In the genomic region with DNA sequence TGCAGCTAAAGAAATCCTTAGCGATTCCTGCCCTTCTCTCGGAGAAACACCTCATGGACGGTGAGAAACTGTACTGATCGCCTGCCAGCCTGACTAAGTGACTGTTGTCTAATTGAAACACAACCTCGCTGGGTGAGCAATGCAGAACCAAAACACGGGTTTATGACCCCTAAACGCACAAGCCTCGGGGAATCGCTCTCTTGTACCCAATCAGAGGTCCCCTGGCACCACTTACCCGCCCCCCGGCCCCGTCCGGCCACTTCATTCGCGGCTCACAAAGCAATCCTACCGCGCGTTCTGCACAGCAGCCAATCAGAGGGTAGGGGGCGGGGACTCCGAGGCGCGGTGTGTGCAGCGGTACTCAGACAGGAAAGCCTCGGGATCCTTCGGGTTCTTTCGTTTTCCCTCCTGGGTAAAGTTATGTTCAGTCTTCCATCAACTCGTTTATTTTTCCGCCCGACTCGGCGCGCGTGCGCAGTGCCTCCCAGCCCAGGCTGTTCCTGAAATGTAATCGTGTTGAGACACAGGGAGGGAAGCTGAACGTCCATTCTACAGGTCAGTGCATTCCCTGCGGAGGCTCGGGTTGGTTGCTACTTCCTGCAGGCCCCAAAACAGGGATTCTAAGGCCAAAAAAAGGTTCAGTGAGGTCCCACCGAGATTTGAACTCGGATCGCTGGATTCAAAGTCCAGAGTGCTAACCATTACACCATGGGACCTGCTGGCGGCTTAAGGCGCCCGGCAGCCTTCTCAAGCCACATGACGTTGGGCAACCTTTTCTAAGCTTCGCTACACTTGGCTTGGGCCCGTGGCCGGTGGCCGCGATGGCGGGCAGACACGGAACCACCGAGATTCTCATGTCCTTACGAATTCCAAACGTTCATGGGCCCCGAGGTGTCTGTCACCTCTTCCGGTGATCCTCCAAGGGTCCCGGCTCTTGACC, we compare ENCODE assay signal across 8 mouse cellular contexts. TPM values are rescaled to one million over a fixed set of nuclear protein-coding genes. Genes with fewer than 3 reads are reported as not detected.
DNase-seq lines count a peak whose midpoint lies in the region; ATAC-seq lines count a peak whose summit lies in the region.

No protein-coding gene starts in this region.

- peak overlapping the region; percentile 80 for H3K27ac ChIP-seq in brown adipose tissue, adult 24 weeks (replicated peaks; ENCODE audit: low read depth, low read length)
- H3K27ac ChIP-seq in heart, embryonic 13.5 days (replicated peaks), result peak overlapping the region; percentile 94
- peak overlapping the region; percentile 97 for H3K27ac ChIP-seq in liver, embryonic 12.5 days
- H3K27ac ChIP-seq in stomach, embryonic 15.5 days, result peak overlapping the region; percentile 97

- peak; percentile 99 for DNase-seq in CD4-positive, CD25-positive, alpha-beta regulatory T cell, adult 2 months (ENCODE audit: low read depth, low spot score)
- DNase-seq in fat pad, adult 2 months (ENCODE audit: extremely low read depth, low read depth, low spot score), result peak; percentile 77
- peak; percentile 98 for DNase-seq in kidney, postnatal 10 days
- peak; percentile 96 for DNase-seq in natural killer cell, adult 2 months (ENCODE audit: low spot score in 2 of 2)

- WGBS in heart, embryonic 13.5 days, result under 1% methylated on average over 58 of the region's 58 CpGs
- WGBS in liver, embryonic 12.5 days (ENCODE audit: insufficient replicate concordance), result under 1% methylated on average over 58 of the region's 58 CpGs
- under 1% methylated on average over 58 of the region's 58 CpGs for whole genome bisulfite sequencing in stomach, embryonic 15.5 days

- peak overlapping the region; percentile 66 for H3K4me3 ChIP-seq in brown adipose tissue, adult 24 weeks (ENCODE audit: insufficient read depth, low read depth, low read length)
- H3K4me3 ChIP-seq in heart, embryonic 13.5 days, result peak overlapping the region; percentile 69
- H3K4me3 ChIP-seq in liver, embryonic 12.5 days, result peak overlapping the region; percentile 82
- peak overlapping the region; percentile 84 for H3K4me3 ChIP-seq in stomach, embryonic 15.5 days (replicated peaks)

- peak overlapping the region; percentile 87 for H3K9ac ChIP-seq in heart, embryonic 13.5 days
- H3K9ac ChIP-seq in liver, embryonic 12.5 days, result peak overlapping the region; percentile 86
- peak overlapping the region; percentile 65; the same call in 1 of the 2 replicates for H3K9ac ChIP-seq in stomach, embryonic 15.5 days

- peak overlapping the region; percentile 94 for H3K4me2 ChIP-seq in heart, embryonic 13.5 days
- peak overlapping the region; percentile 86 for H3K4me2 ChIP-seq in liver, embryonic 12.5 days
- peak overlapping the region; percentile 83 for H3K4me2 ChIP-seq in stomach, embryonic 15.5 days

- no peaks in the 10 kb centered on the region for H3K27me3 ChIP-seq in heart, embryonic 13.5 days (replicated peaks)
- H3K27me3 ChIP-seq in liver, embryonic 12.5 days (replicated peaks), result no peaks in the 10 kb centered on the region
- no peaks in the 10 kb centered on the region for H3K27me3 ChIP-seq in stomach, embryonic 15.5 days (replicated peaks)

- 0 out of 2 replicates have a peak, but pooled peaks cover 2% of the 10 kb centered on the region for H3K4me1 ChIP-seq in brown adipose tissue, adult 24 weeks (ENCODE audit: control insufficient read depth, insufficient read depth, insufficient read length, low read length)
- peaks cover 15% of the 10 kb centered on the region for H3K4me1 ChIP-seq in heart, embryonic 13.5 days
- peaks cover 38% of the 10 kb centered on the region for H3K4me1 ChIP-seq in liver, embryonic 12.5 days
- peaks cover 8% of the 10 kb centered on the region for H3K4me1 ChIP-seq in stomach, embryonic 15.5 days

- no peaks in the 10 kb centered on the region for H3K9me3 ChIP-seq in heart, embryonic 13.5 days
- no peaks in the 10 kb centered on the region for H3K9me3 ChIP-seq in liver, embryonic 12.5 days (replicated peaks)
- no peaks in the 10 kb centered on the region for H3K9me3 ChIP-seq in stomach, embryonic 15.5 days

- H3K36me3 ChIP-seq in heart, embryonic 13.5 days, result no peaks in the 10 kb centered on the region
- peaks cover 13% of the 10 kb centered on the region; the same call in 1 of the 2 replicates for H3K36me3 ChIP-seq in liver, embryonic 12.5 days
- no peaks in the 10 kb centered on the region for H3K36me3 ChIP-seq in stomach, embryonic 15.5 days

- peak; percentile 96 for ATAC-seq in heart, embryonic 13.5 days (ENCODE audit: extremely low read depth, insufficient number of reproducible peaks, low FRiP score, low TSS enrichment)
- peak; percentile 96 for ATAC-seq in liver, embryonic 12.5 days
- ATAC-seq in stomach, embryonic 15.5 days (ENCODE audit: insufficient read depth, low FRiP score, low read depth), result peak; percentile 99

RNA-seq across cellular contexts. Expression of a gene that starts 16.5 kb away (rescaled TPM):
- 8.4 and 26.7 TPM in 2 replicates for polyA plus RNA-seq in brown adipose tissue, adult 24 weeks (2012; ENCODE audit: insufficient read depth, insufficient read length, missing spikeins)
- polyA plus RNA-seq in heart, embryonic 13.5 days (2015; fragmentation: Nextera tagmentation; extraction: Ambion mirVana), result 17.0 and 17.3 TPM in 2 replicates
- 7.3 and 7.6 TPM in 2 replicates for polyA plus RNA-seq in liver, embryonic 12.5 days (2016; fragmentation: Nextera tagmentation; extraction: Ambion mirVana)
- 7.4 and 9.8 TPM in 2 replicates for polyA plus RNA-seq in stomach, embryonic 15.5 days (2015; fragmentation: Nextera tagmentation; extraction: Ambion mirVana)

RNA-seq across cellular contexts. Expression of a gene that starts 21.8 kb away (rescaled TPM):
- polyA plus RNA-seq in brown adipose tissue, adult 24 weeks (2012; ENCODE audit: insufficient read depth, insufficient read length, missing spikeins), result 106 and 152 TPM in 2 replicates
- polyA plus RNA-seq in heart, embryonic 13.5 days (2015; fragmentation: Nextera tagmentation; extraction: Ambion mirVana), result 36.6 and 41.4 TPM in 2 replicates
- polyA plus RNA-seq in liver, embryonic 12.5 days (2016; fragmentation: Nextera tagmentation; extraction: Ambion mirVana), result 15.8 and 16.7 TPM in 2 replicates
- polyA plus RNA-seq in stomach, embryonic 15.5 days (2015; fragmentation: Nextera tagmentation; extraction: Ambion mirVana), result 16.9 and 17.1 TPM in 2 replicates

RNA-seq across cellular contexts. Expression of a gene that starts 34.5 kb away (rescaled TPM):
- polyA plus RNA-seq in brown adipose tissue, adult 24 weeks (2012; ENCODE audit: insufficient read depth, insufficient read length, missing spikeins), result 316 and 541 TPM in 2 replicates
- 1.8 and 2.2 TPM in 2 replicates for polyA plus RNA-seq in heart, embryonic 13.5 days (2015; fragmentation: Nextera tagmentation; extraction: Ambion mirVana)
- 2.7 and 3.4 TPM in 2 replicates for polyA plus RNA-seq in liver, embryonic 12.5 days (2016; fragmentation: Nextera tagmentation; extraction: Ambion mirVana)
- polyA plus RNA-seq in stomach, embryonic 15.5 days (2015; fragmentation: Nextera tagmentation; extraction: Ambion mirVana), result 0.86 and 1.2 TPM in 2 replicates

RNA-seq across cellular contexts. Expression of a gene that starts 55.9 kb away (rescaled TPM):
- not detected in 2 replicates for polyA plus RNA-seq in brown adipose tissue, adult 24 weeks (2012; ENCODE audit: insufficient read depth, insufficient read length, missing spikeins)
- polyA plus RNA-seq in heart, embryonic 13.5 days (2015; fragmentation: Nextera tagmentation; extraction: Ambion mirVana), result 0.21 TPM in 1 of 2 replicates, not detected in the other
- 0.39 and 0.51 TPM in 2 replicates for polyA plus RNA-seq in liver, embryonic 12.5 days (2016; fragmentation: Nextera tagmentation; extraction: Ambion mirVana)
- 8.9 and 9.6 TPM in 2 replicates for polyA plus RNA-seq in stomach, embryonic 15.5 days (2015; fragmentation: Nextera tagmentation; extraction: Ambion mirVana)

Comparison
In these comparisons a context has a peak if more than half of its experiments do, and no peak if none do; other contexts are left out.
1. Peak in every context shown above with its lines: DNase-seq, ATAC-seq, H3K4me3 ChIP-seq and H3K27ac ChIP-seq.
2. RNA of a gene that starts 34.5 kb away (polyA plus RNA-seq): 316 to 541 TPM in brown adipose tissue, adult 24 weeks; 2.7 to 3.4 TPM in liver, embryonic 12.5 days, 1.8 to 2.2 TPM in heart, embryonic 13.5 days and 0.86 to 1.2 TPM in stomach, embryonic 15.5 days; every median in the first group is over 10 times any median in the second.